Mouse (Mus musculus) NIH3T3 (cell line): Measurements from ENCODE around the gene Dhx35.
A peak's percentile ranks its signal among the peaks of the same experiment; 100 is the strongest.

Experiments used
- DNase-seq: peaks from one replicate; pipeline ENCODE4 v3.0.0-alpha.2; 2012; ENCODE audit warnings: low read depth

The Dhx35 gene

DNA sequence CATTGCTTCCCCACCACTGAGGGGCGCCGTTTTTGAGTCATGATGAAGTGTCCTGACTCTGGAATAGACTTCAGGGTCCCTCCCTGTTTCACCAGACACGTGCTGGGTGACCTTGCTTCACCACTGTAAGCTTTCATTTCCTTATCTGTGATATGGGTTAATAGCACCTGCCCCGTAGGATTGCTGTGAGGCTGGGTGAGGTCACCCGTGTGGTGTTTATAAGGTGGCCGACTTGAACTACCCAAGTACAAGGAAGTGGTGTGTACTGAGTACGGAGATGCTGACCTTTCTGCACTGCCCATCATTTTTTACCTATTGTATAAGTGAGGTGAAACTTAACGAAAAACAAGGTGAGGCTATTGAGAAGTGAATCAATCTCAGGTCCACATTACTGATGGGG lies 9.0 kb downstream of the Dhx35 start:
- no peak for DNase-seq

DNA sequence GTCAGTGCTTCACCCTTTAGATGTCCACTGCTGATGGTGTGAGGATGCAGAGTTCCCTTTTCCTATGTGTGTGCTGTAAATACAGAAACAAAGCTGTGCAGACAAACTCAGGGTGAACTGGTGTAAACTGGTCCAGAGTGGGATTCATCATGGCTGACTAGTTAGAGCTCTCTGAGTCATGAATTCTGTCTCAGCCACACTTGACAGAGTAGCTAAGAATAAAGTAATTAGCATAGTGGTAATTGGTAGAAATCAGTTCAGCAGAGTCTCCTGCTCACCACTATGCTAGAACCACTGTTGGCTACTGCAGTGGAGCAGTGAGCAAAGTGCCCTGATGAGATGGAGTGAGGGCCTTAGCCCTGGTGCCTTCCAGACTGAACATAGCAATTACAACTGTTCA lies 21.1 kb downstream of the Dhx35 start:
- no peak for DNase-seq

DNA sequence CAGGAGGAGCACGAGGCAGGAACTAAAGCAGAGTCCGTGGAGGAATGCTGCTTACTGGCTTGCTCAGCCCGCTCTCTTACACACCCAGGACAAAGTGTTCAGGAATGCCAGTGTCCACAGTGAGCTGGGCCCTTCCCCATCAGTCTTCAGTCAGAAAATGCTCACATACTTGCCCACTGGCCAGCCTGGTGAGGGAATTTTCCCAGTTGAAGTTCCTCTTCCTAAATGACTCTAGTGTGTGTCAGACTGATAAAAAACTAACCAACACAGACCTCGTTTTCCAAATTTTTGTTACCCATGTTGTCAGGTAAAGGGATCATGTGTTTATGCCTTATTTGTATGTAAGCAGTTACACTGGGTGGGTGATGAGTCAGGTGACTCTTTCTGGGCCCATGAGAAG lies 21.6 kb downstream of the Dhx35 start:
- no peak for DNase-seq

DNA sequence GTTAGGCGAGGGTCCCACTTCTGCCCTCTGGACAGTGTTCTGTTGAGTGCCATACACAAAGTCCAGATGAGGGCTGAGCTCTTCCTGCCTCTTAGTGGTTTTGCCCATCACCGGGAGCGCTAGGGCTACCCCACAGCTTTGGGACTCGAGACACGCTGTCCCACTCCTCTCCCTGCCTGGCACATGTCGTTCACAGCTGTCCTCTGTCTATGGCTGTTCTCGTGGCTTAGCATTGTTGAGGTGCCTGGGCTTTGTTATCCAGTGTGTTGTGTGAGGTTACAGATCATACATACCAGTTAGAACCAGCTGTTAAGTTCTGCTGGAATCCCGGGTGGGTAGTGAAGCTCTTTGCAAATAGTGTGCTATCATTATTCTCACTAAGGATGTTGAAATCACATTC lies 23.1 kb downstream of the Dhx35 start:
- no peak for DNase-seq

DNA sequence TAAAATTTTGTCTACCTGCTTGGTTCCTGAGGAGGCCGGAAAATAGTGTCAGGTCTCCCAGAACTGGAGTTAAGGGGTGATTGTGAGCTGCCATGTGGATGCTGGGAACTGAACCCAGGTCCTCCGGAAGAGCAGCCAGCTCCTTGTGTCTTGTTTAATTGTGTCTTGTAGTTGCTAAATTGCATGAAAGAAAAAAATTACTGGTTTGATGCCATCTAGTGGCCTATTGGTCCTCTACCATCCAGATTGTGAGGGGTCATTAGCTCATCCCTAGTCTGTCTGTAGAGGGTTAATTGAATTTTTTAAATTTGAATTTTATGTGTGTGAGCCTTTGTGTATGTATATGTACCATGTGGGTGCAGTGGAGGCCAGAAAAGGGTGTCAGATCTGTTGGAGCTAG lies 33.5 kb downstream of the Dhx35 start:
- peak; percentile 27 for DNase-seq

DNA sequence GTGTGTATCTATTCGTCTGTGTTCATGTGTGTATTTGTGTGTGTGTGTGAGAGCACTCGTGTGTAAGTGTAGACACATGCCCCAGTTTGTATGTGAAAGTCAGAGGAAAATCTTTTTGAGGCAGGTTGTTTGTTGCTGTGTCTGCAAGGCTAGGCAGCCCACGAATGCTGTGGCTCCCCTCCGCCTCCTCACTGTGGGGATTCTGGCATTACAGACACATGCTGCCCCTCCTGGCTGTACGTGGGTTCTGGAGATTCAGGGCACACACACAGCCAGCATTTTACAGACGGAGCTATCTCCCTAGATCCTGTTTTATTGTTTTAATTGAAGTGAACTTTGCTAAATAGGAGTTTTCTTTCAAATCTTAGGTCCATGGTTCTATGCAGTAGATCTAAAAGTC lies 35.1 kb downstream of the Dhx35 start:
- DNase-seq = no peak

DNA sequence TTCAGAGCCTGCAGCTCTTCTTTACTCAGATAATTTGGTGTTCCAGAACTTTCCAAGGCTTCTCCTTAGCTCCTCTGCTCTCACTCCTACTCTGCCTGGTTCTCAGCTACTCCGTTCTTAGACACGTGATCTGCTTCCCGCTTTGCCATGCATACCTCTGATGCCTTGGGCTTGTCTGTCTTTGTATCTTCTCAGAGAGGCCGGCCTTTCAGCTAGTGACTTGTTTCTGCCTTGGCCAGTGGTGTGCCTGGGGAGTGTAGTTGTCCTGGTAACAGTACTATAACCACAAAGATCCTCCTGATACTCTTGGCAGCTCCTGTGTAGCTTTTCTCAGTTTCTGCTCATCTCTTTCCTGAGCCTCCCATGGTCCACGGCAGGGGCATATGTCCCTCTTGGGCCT lies 38.6 kb downstream of the Dhx35 start:
- no peak for DNase-seq

DNA sequence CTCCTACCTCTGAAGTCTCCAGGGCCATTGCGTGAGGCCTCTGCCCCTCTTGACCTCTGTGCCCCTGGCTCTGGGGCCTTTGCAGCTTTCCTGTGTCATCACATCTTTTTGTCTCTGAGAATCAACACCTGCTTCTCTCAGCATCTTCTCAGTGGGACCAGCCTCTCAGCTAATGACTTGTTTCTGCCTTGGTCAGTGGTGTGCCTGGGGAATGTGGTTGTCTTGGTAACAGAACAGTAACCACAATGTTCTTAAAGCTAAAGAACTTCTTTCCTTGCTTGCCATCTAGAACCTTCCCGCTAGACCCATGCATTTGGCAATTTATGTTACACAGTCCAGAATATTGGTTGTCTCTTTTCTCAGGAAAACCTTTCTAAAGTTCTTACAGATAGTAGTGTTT lies 39.0 kb downstream of the Dhx35 start:
- DNase-seq = no peak

DNA sequence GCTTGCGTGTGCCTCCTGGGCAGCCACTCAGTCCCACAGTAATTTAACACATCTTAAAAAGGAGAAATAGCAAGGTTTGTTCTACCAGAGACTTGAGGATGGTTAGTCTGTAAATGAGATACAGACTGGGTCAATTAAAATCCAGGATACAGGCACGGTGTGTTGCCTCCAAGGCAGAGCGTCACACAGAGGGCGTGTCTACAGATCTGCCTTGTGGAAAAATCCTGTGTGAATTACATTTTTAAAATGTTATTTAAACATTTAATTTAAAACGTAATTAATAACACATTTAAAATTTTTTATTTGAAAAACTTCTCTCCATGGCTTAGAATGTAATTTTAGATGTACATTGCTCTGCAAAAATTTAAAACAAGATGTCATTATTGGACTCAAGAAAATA lies 48.7 kb downstream of the Dhx35 start:
- no peak for DNase-seq

DNA sequence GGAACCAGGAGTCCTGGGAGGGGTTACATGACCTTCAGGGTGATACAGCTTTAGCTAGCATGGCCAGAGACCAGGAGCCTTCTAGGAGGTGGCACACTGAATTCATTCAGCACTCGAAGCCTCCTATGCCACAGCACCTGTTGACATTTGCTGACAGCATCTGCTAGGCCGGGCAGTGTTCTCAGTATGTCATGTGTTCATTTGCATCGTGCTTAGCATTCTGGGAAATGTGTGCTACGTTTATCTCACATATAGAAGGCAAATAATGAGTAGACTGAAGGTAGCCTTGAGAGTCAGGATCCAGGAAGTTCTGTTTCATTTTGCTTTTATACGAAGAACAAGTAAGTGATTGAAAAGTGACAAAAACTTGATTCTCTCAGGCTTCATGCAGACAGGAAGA lies 50.4 kb downstream of the Dhx35 start:
- DNase-seq = no peak

DNA sequence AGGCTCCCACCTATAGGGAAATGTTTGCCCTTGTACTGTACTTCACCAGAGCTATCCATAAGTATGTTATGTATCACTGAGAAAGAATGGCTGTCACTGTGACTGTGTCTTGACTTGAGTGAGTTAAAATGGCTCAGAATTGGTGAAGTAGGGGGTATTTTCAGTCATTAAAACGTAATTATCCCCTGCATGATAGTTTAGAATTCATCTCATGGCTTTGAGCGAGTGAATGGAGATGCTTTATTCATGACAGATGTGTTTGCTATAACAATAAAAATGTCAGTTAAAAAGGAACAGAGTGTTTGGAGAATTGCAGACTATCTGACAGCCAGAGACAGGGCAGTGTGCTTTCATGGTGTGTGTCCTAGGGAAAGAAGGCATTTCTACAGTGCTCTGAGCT lies 51.6 kb downstream of the Dhx35 start:
- DNase-seq = no peak

DNA sequence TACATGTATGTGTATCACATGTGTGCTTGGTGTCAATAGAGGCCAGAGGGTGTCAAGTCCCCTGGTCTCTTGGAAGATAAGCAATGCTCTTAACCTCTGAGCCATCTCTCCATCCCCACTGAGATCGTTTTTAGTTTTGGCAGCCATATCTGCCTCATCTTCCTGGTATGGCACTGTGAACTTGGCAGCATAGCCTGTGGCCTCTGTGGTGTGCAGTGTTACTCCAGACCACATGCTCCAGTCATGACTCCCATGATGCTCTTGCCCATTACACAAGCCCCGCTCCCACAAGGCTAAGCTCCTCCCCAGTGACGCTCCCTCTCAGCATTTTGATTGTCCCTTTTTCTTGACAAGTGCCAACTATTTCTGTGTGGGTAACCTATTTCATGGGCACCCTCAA lies 53.4 kb downstream of the Dhx35 start:
- DNase-seq = no peak

DNA sequence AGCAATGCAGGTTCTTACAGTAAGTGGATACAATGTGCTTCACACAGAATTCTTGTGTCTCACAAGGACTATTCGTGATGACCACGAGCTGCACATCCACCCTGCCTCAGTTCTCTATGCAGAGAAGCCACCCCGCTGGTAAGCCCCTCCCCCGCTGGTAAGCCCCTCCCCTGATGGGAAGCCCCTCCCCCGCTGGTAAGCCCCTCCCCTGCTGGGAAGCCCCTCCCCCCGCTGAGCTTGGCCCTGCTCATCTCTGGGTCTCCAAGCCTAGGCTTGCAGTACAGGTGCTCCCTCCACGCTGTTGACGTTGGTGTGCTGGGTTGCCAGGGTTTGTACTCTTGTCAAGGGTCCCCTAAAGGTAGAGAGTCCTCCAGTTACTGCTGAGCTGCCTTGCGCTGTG lies 54.8 kb downstream of the Dhx35 start:
- no peak for DNase-seq

DNA sequence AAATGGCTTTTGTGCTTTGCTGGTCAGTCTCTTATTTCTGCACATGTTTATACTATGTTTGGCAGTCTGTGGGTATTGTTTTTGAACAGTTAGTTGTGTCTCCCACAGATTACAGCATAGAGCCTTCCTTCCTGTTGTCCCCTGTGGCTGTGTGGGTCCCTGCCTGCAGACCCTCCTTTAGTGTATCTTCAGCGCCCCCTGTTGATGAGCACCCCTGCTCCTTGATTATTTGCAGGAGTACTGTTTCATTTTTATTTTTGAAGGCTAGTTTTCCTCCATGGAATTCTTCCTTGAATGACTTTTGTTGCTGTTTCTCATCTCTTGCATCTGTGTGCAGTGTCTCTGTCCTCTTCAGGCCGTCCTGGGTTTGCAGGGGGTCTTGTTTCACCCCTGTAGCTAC lies 58.0 kb downstream of the Dhx35 start:
- DNase-seq = peak; percentile 60

DNA sequence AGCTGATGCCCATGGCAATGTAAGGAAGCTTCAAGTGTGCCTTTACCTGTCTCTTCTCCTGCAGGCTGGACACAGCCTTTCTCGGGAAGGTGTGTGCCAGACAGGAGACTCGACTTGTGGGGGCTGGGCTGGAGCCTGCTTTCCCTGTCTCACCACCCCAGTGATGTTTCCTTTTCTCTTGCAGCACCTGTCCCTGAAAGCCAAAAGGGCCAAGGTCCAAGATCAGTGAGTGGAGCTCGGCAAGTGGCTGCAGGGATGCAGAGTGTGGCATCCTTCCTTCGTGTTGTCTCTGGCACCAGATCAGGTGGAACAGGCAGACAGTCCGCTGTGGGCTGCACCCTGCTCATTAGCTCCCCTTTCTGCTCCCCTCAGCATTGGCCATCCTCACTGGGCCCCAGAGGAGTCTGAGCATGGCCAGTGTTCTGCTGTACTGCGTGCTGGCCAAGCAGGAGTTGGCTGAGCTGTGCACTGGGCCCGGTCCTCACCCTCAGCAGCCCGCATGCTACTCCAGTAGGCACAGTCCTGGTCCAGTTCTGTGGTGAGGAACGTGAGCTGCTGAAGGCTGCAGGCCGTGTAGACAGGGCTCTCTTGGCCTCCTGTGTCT lies 62.4 kb downstream of the Dhx35 start:
- no peak for DNase-seq

DNA sequence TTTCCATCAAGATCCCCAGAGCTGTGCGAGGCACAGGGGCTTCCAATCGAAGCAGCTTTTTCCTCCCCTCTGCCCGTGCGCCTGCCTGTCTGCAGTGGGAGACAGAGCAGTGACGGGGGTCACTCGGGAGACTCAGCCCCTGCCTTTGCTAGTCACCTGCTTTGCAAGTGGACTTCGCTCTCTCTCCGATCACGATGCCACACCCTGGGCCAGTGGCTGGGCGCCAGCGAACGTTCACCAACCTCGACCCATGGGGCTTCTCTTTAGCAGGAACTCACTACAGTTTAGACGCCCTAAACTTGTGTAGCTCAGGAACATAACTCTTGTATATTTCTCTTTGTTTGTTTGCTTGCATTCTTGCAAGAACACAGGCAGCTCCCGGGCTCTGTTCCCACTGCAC lies 63.0 kb downstream of the Dhx35 start:
- no peak for DNase-seq

DNA sequence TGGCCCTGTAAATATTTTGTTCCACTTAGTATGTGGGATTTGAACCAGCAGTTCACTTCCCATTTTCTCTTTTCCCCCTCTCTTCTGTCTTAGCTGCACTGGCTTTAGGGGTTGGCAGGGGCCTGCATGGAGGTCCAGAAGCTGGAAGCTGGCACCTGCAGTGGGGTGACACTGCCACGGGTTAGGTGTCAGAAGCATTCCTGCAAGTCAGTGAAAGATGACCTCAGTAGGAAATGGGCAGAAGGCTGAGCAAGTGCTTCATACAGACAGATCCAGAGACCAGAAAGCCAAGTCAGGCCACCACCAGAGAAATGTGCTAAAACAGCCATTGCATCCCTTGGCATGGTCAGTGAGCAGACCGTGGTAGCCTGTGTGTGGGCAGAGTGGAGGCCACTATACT lies 66.5 kb downstream of the Dhx35 start:
- DNase-seq = no peak

DNA sequence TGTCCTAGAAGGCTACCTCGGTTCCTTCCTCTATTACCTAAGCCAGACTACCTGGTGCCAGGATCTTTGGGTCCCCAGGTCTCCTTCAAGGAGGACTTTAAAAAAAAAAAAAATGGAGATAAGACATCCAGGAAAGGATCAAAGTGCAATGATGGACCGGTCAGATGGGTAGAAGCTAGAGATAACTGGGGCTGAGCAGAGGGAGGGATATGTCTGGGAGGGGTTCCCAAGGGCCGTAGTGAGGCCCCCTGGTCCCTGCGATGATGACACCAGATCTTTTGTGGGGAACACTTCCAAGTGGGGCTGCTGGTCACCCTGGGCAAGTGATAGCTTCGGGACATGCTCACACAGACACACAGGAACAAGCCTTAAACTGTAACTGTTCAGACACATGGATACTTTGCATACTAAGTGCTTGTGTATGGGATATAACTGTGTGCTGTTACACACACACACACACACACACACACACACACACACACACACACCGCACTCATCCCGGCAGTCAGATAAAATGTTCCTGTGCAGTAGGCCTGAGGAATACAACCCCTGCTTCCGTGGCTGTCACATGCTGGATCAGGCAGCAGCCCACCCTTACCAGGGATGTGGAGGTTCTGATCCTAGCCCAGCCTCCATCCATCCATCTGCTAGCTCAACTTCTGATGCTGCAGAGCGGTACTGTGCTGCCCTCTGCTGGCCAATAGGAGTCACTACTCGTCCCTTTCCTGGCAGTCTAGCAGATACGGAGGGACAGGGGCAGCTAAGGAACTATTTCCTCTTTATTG lies 68.9 kb downstream of the Dhx35 start:
- peak; percentile 87 for DNase-seq

DNA sequence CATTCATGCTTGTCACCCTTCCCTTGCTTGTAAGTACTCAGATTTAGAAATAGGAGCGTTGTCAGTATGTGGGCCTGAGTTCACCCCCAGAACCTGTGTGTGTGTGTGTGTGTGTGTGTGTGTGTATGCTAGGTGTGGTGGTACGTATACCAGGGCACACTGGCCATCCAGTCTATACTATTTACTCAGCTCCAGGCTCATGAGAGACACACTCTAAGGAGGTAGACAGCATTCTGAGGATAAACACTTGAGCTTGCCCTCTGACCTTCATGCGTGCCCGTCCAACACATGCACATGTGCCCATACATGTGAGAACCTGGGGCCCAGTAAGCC lies 69.5 kb downstream of the Dhx35 start:
- no peak for DNase-seq

DNA sequence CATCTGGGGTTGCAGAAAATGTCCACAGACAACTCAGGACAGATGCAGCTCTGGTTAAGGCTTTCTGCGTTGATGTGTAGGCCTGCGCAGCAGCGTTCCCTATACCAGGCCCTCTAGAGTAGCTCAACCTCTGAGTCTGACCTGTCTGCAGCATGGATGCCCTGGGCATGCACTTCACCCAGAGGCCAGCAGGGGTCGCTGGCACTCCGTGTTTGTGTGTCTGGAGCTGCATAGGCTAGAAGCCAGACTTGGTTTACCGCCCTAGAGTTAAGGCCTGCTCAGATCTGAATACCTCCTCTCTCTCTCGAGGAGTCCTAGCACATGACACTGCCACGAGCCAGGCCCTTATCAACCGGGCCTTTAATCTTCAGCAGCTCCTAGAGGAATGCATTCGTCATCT lies 70.8 kb downstream of the Dhx35 start:
- DNase-seq = peak; percentile 84

DNA sequence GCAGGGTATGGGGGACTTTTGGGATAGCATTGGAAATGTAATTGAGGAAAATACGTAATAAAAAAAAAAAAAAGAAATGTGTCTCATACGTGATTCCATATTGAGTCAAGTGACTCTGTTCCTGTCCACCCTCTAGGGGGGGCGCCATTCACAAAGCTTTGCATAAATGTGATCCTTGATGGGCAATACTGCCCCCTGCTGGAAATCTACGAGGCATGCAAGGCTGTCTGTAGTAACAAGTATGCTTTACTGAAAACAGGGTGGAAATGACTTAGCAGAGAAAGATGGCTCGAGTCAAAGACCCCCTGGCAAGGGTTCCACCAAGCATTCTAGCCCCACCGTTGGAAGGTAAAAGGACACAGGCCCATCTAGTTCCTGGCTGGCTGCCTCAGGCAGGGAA lies 92.0 kb downstream of the Dhx35 start:
- DNase-seq = peak; percentile 62

DNA sequence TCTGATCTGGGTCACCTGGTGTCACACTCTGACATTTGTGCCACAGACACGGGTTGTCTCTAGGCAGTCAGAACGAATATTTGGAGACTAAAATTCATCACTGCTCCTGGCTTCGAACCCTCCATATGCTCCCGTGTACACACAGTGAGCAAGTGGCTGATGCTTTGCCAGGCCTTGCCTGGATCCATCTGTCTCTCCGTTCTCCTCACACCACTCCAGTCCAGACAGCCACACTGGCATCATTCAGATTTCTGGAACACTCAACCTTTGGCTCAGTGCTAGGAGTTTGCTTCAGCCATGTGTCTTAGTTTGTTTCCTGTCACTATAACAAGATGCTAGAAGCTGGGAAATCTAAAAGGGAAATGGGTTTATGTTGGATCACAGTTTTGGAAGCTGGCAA lies 93.9 kb downstream of the Dhx35 start:
- no peak for DNase-seq

DNA sequence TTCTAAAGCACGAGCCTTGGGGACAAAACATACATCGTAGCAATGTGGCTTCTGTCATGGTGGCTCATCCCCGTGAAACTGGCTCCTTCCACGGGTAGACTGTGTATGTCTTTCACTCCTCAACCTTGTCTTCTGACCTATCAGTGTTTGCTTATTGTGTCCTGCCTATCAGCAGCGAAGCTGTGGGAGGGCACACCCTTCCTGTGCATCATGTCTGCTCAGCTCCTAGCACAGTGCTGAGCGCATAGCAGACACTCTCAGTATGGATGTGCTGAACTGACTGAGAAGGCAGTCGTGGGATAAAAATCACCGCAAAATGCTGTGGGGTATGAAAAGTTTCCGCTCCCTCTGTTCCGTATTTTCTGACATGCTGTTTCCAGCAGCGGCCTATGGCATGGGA lies 94.6 kb downstream of the Dhx35 start:
- DNase-seq = no peak

DNA sequence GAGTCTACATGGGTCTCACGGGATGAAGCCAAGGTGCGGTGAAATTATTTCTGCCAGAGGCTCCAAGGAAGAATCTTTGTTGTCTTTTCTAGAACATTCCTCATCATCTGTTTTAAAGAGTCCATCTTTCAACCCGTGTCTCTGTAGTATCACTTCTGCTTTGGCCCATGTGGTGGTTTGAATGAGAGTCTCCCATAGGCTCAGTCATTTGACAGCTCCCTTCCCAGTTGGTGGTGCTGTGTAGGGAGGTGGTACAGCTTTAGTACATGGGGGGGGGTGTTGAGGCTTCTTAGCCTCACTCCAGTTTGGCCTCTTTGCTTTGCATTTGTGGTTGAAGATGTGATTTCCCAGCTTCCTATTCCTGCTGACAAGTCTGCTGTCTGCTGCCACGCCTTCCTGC lies 96.7 kb downstream of the Dhx35 start:
- DNase-seq = no peak
